Mouse (Mus musculus) heart, postnatal 0 days (tissue): ENCODE results near the gene Klhl9.

Source experiments
- CTCF ChIP-seq: IDR thresholded peaks from 2 replicates; pipeline ENCODE4 v1.5.1; 2016; ENCODE audit warnings: antibody characterized with exemption, control low read depth, low read depth
- EP300 ChIP-seq: IDR thresholded peaks from 2 replicates; pipeline ENCODE4 v1.6.1; 2016; ENCODE audit warnings: antibody characterized with exemption, low read depth

DNA sequence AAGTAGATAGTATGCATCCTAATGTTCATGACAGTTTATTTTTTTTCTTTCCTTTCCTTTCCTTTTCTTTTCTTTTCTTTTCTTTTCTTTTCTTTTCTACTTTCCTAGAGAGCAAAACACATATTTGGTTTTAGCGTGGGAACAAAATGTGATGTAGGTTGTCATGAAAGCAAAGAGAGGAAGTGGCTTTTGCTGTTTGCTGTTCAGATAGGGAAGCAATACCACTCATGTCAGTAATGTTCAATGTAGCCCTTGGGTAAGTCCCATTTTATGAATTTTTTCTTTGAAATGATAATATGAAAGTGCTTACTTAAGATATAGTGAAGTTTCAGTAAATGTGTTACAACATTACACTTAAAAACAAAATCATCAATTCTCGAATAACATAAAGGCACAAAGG, 28.9 kb downstream of the Klhl9 start:
- no peak for TF ChIP-seq CTCF
- no peak for TF ChIP-seq EP300
